Mouse (Mus musculus) CH12F3 (cell line): ENCODE measurements around the gene Ceacam19.
"Not testable (repeated sequence)": the region's sequence is repeated elsewhere in the genome, so short reads cannot be mapped to it uniquely, and the experiment has no call there.

Source experiments
- in situ Hi-C: fragments of 300-500 bp; cut with MboI; formaldehyde crosslinking; loops from 2 replicates; pipeline ENCODE4 v1.14.3; 2020; ENCODE audit warnings: low sequenced_read_pairs

Ceacam19 gene

DNA sequence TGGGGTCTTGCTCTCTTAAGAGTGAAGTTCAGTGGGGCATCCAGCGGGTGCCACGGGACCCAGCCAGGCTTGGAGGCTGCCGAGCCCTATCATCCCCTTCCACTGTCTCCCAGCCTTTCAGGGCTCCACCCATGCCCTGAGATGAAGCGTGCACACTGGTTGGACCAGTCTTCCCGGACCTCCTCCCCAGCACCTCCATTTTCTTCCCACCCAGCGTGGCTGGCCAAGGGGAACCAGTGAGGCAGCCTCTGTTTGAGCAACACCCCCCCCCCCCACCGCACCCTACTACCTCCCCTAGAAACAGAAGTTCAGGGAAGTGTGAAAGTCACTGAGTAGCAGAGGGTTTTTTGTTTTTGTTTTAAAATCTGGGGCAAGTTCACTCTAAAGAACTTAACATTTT lies at the start of gene Ceacam19:
TSS of gene Ceacam19 (minus strand) at position 117 of the 400 bp plus-strand sequence.
- in situ Hi-C loops = no loop called here

DNA sequence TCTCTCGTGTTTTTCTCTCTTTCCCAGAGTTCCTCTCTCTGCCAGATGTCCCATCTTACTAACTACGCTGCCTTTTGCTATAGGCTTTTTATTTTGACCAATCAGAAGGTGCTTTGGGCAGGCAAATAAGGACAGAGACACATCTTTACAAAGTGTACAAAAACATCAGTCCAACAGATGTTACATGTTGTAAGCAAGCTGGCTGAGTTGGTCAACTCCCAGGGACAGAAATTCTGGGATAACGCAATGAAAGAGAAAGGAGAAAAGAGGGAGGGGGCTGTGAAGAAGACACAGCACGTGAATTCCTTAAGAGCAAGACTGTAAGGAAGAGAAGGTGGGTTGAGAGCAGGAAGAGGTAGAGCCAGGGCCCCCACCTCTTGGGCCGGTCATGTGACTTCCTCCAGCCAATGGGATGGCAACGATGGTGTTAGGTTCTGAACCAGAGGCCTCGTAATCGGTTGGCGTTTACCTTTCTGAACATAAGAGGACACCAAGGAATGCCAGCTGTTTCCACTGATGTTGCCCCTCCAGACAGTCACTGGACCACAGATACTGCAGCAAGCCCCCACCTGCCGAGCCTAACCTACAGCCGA lies 49.6 kb upstream of the Ceacam19 start:
- in situ Hi-C loops = no loop called here

DNA sequence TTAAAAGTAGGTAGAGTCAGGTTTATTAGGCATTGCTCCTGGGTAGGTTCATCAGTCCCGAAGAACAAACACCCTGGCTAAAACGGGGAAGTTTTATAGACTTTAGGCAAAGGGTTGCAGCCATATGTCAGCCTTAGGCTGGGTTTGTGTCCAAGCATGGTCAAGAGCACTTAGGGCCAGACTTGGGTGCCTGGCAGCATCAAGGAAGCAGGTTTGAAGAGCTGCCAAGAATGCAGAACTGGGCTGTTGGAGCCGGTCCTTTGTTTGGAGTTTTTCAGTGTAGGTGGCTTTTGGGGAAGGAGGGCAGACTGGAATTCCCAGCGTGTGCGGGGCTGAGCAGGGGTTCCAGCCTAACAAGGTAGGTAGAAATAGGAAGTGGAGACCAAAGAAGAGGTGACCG lies 48.2 kb upstream of the Ceacam19 start:
- in situ Hi-C loops = no loop called here

DNA sequence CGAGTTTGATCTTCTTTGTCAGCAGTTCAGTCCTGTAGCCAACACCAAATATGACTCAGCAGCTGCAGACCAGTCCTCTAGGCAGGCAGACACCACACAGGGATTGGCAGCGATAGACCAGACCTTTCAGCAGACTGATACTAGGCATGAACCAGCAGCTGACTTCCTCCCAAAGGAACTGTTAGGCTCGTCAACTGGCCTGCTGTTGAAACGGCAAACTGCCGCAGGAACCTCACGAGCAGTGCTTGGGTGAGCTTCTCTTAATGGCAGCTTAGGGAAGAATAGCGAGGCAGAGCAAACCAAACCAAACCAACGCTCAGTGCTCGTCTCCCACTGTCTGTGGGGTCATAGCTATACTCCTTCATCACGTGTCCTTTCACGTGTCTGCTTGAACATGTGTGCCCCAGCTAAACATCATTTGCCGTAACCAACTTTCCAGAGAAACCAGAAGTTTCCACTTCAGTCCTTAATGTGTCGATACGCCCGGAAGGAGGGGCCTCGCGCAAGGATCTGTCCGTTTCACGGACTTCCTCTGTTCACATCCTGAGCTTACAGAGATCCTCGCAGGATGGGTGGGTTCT lies 47.5 kb upstream of the Ceacam19 start:
- in situ Hi-C loops = no loop called here

DNA sequence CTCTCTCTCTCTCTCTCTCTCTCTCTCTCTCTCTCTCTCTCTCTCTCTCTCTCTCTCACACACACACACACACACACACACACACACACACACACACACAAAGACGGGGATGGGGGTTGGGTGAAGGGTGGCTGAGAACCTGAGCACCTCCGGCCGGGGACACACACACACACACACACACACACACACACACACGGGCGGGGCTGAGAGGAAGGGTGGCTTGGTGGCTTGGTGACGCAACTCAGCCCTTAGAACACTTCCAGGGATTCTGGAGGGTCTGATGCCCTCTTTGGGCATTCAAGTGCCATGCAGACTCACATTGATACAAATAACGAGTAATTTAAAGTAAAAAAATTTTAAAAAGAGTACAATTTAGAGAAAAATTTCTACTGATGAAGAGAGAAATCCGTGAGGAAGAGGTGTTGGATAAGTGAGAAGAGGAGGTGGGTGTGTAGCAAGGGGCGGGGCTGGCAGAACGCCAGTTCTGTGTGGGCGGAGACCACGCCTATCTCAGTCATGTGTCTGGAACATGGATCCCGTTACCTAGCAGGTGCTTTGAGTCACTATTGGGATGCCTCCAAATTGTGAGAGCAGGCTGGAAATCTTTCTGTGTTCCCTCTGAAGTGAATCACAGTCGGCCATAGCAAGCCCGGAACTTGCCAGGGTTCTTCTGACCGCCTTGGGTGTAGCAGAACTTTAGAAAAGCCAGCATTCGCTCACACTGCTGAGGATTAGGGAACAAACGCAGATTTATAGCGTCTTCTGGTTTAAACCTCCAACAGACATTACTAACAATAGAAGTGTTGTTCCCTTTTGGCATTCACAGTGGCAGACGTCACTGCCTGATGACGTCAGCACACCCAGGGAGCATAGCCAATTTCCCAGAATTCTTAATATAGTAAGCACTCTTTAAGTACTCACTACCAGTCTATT lies 45.4 kb upstream of the Ceacam19 start:
- in situ Hi-C loops = no loop called here

DNA sequence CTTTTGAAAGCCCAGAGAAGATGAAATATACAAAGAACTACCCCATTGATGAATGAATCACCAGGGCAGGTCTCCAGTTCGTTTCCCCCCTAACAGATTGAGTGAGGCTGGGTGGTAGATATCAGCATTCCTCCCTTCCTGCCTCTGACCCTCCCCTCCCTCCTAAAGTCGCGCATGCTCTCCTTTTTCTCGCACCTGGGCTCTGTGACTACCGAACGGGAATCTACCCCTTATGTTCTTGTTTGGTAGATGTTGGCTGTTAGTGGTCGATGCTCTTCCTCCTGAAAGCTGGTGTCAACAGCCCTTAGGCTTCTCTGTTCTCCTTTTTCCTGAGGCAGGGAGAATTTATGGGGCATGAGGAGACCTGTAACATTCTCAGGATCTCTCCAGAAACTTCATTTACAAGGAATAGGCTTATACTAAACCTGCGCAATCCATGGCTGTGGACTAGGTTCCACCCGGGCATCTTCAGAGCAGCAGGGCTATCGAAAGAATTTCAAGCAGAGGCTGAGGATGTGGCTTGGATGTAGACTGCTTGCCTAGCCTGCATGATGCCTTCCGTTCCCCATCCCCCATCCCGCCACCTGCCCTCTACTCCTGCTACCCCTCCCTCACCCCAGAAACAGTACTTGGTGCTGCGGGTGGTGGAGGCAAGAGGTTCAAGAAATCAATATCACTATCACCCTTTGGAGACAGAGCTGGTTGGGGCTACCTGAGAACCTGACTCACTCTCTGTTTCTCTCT lies 44.5 kb upstream of the Ceacam19 start:
- in situ Hi-C loops = no loop called here

DNA sequence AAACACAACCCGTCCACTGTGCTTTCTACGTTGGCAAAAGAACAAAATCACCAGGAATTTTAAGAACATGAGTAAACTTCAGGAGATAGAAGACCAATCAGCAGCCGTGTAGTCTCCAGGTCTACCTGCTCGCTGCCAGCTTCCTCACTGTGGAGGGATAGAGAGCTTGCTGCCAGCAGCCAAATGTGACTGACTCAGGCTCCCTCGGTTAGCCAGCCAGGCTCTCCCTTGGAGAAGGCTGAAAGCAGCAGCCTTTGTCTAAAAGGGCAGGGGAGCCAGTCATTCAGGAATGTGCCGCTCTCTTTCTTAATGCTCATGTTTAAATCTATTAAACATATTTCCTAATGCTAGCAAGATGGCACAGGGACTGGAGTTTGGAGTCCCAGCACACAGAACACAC lies 42.7 kb upstream of the Ceacam19 start:
- in situ Hi-C loops = not testable (repeated sequence)

DNA sequence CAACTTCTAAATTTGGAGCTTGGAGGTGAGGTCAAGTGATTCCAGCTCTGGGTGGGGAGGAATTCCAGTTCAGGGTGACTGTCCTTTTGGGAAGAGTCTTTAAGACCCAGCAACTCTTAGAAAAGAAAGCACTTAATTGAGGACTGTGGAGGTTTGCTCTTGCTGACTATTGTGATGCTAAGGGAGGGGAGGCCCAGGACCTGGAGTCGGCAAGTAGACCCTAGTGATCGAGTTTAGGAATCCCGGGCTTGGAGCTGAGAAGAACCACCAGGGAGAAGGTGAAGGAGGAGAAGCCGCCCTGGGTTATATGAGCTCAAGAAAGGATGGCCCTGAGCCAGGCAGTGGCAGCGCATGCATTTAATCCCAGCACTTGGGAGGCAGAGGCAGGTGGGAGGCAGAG lies 40.7 kb upstream of the Ceacam19 start:
- in situ Hi-C loops = no loop called here

DNA sequence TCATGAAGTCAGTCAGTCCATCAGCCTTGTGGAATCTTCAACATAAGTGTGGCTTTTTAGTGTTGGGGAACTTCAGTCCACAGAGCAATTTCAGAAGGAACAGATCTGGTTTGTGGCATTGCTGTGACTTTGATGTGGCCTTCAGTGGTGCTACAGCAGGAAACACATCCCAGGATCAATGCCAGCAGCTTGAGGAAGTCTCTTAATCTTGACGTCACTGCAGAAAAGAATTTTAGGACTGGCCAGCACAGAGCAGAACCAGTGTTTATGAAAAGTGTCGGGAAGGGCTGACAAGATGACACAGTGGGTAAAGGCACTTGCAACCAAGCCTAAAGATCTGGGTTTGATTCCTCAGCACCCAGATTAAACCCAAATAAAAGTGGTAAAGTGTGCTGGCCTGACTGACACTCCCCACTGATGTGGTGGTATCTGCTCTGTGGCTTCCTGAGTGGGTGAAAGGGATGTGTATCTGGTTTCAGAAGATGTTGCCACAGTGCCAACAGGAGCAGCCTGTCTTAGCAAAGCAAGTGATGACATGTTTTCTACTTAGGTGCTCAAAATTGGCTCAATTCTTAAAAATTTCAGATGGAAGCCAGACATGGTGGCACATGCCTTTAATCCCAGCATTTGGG lies 39.2 kb upstream of the Ceacam19 start:
- in situ Hi-C loops = no loop called here

DNA sequence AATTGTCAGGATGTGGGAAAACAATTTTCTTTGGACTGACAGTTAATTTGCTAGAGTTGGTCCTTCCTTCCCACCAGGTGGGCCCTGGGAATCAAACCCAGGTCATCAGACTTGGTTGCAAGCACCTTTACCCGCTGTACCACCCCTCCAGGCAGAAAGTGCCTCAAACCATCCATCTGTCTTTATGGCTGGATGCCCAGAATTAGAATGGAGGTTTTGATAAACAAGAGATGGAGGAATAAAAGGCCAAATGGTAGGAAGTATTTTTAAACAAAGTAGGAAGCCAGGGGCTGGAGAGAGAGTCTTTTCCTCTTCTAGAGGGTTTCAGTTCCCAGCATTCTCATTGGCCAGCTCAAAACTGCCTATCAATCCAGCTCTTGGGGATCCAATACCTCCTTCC lies 37.6 kb upstream of the Ceacam19 start:
- in situ Hi-C loops = no loop called here

DNA sequence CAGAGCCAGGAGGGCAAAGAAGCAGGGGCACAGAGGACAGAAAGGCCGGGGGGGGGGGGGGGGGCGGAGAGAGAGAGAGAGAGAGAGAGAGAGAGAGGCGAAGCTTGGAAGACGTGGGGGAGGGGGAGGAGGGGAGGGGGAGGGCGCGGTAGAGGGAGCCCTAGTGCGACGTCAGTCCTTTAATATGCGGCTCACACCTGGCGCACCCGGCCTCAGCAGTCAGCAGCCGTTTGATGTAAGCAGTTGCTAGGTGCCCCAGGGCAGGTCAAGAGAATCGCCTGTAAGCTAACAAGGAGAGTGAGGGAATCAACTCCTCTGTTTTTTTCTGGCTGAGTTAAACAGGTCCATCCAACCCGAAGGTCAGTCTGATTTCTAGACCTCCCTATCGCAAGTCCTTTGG lies 36.0 kb upstream of the Ceacam19 start:
- in situ Hi-C loops = no loop called here

DNA sequence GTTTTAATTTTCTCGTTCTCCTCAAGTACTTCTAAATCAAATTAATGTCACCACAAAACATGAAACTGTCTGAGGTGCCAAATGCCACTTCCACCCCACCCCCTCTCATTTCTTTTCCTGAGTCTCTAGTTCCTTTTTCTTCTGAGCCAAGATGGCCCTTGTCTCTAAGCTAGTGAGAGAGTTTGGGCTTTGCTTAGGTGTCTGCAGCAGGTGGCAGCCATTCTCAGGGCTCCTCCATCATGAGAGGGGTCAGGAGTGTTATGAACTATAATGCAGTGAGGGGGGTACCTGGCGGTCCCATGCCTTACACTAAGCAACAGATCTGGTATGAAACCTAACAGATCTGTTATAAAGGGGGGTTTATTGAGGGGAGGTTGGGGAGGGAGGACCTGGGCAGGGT lies 35.6 kb upstream of the Ceacam19 start:
- in situ Hi-C loops = no loop called here

DNA sequence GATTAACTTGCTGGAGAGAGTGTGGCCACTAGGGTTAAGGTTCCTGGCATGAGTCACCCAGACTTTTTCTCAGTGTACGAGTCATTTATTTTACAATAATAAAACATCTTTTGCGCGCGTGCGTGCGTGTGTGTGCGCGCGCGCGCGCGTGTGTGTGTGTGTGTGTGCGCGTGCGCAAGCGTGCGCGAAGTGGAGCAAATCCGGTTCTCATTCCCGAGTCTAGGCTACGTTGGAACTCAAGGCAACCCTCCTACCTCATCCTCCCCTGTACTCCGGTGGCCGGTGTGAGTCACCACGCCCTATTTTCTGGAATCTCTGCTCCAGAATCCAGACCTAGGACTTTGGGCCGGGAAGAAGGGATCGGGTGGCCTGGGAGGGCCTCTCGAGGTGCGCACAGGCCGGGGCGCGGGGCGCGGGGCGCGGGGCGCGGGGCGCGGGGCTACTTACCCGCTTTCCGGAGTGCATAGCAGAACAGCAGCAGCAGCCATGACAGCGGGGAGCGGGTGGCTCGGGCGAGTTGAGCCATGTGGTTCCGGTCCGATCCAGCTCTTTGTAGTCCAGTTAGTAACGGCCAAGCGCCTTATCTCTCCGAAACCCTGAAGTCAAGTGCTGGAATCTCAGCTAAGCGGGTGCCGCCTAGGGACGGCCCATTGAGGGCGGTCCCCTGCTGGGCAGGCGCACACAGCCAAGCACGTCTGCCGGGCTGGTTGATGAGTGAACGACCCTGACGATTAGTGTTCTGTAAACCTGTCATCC lies 32.9 kb upstream of the Ceacam19 start, which contains the start of gene Pvr:
TSS of gene Pvr (minus strand) at position 655 of the 756 bp plus-strand sequence.
- in situ Hi-C loops = no loop called here

DNA sequence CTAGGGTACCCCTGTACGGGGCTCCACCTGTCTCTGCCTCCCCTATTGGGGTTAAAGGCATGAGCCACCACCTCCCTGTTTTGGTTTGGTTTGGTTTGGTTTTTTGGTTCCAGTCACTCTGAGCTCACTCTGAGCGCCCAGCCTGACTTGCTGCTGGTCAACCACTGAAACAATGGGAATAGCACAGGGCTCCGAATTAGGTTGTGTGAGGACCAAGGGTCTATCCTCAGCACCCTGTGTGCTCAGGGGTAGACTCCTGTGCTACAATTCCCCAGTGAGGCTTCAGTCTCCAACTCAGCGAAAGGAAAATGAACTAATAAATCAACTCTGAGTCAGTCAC lies 32.4 kb upstream of the Ceacam19 start:
- in situ Hi-C loops = no loop called here

DNA sequence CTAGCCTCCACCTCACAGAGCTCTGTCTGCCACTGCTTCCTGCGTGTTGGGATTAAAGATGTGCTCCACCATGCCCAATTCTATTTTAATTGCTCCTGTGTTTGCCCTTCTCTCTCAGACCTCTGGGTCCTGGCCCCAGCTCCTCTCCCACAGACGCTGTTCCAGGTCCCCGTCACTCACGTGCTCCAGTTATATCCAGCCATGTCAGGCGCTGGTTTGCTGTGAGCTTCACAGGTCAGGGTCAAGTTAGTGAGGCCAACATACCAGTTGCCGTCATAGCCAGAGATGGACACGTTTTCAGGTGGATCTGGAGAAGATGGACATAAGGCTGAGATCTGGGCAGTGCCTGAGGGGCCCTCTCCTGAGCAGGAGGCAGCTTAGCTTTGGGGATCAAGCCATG lies 26.8 kb upstream of the Ceacam19 start:
- in situ Hi-C loops = no loop called here

DNA sequence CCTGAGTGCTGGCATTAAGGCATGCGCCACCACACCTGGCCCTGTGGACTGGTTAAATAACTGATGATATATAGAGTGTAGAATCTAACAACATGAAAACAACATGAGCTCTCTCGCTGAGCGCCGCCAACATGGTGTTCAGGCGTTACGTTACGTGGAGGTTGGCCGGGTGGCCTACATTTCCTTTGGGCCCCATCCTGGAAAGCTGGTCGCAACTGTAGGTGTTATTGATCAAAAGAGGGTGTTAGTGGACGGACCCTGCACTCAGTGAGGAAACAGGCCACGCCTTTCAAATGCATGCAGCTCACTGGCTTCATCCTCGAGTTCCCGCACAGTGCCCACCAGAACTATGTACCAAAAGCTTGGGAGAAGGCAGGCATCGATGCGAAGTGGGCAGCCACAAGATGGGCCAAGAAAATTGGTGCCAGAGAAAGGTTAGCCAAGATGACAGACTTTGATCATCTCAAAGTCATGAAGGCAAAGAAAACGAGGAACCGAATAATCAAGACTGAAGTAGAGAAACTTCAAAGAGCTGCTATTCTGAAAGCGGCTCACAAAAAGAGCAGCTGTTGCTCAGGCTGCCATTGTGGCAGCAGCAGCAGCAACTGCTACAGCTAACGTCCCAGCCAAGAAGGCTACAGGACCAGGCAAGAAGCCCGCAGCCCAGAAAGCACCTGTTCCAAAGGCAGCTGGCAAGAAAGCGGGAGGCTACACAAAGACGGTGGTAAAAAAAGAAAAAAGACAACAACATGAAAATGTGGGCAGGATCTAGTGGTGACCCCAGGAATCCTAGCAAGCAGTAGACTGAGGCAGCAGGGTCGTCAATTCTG lies 24.1 kb upstream of the Ceacam19 start:
- in situ Hi-C loops = no loop called here

DNA sequence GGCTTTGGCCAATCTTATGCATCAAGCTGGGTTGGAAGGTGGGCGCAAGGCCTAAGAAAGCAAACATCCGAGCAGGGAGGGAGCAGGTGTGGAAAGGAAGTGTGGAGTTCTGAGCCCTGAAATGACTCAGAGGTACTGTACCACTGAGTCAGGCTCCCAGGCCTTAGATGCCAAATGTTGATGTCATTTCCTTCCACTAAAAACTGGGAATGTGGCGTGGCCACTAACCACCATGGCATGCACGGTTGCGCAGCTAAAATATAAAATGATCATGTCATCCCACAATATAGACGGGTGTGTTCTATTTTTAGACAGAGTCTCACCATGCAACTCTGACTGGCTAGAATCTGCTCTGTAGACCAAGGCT lies 23.5 kb upstream of the Ceacam19 start:
- in situ Hi-C loops = no loop called here

DNA sequence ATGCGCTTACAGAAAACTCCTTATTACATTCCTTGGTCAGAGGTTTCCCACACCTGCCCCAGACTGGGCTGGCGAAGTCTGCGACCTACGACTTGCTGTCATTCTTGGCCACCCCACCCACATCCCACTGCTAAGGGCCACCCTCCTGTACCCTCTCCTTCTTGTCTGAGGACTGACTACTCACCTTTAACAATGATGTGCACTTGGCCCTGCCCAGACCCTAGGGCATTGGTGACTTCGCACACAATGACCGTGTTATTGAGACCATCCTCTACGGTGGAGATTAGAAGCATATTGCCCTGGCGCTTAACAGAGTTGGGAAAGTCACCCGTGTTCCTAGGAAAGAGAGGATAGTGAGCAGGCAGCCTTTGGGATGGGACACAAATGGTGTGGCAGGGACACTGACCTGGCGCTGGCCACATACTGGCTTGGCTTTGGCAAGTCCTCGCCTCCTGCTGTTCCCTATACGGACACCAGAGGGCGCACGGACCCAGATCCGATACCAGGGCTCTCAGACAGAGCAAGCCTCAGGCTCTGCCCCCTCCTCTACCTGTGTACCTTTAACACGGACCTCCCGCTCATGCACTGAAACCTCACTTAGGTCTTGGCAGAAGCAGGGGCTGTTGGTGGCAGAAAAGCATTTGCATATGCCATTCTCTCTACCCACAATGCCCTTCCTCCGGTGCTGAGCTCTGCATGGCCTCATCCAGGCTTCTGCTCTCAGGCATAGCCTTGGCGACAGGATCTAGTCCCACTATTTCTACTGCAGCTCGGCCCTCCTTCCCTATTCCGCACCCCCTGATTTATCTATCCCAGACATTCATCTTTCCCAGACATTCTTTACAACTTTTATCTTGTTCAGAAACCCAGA lies 22.9 kb upstream of the Ceacam19 start:
- in situ Hi-C loops = no loop called here
